Mouse (Mus musculus): ENCODE results near the gene Glt8d2.

Glt8d2 gene

GRCm38 (mm10) chr10:82690494-82690893 is at the start of gene Glt8d2:
Gene Glt8d2, minus strand, starts transcription at chr10:82690650.
- DNase-seq (ENCODE audit: low read depth, low spot score), result no peak

- no peak for DNase-seq (ENCODE audit: low read depth, low spot score)
These were observed 9.0 kb upstream of the Glt8d2 start for GRCm38 (mm10) chr10:82699296-82699941.

GRCm38 (mm10) chr10:82698712-82699261 is 8.3 kb upstream of the Glt8d2 start:
- peak; percentile 77 for DNase-seq (ENCODE audit: low read depth, low spot score)

- no peak for DNase-seq (ENCODE audit: low read depth, low spot score)
These were observed 7.0 kb upstream of the Glt8d2 start for GRCm38 (mm10) chr10:82697305-82697898.

GRCm38 (mm10) chr10:82696453-82697079 is 6.1 kb upstream of the Glt8d2 start:
- no peak for DNase-seq (ENCODE audit: low read depth, low spot score)

- no peak for DNase-seq (ENCODE audit: low read depth, low spot score)
These were observed 5.5 kb upstream of the Glt8d2 start, which contains the start of gene Hcfc2 for GRCm38 (mm10) chr10:82695956-82696355. Gene Hcfc2, plus strand, starts transcription at chr10:82696160.

- DNase-seq (ENCODE audit: low read depth, low spot score), result no peak
These were observed 704 bp downstream of the Glt8d2 start for GRCm38 (mm10) chr10:82689681-82690211.

GRCm38 (mm10) chr10:82685440-82685839 is 5.0 kb downstream of the Glt8d2 start:
- DNase-seq (ENCODE audit: low read depth, low spot score), result no peak

GRCm38 (mm10) chr10:82681639-82682038 is 8.8 kb downstream of the Glt8d2 start:
- DNase-seq (ENCODE audit: low read depth, low spot score), result no peak

- no peak for DNase-seq (ENCODE audit: low read depth, low spot score)
These were observed 9.7 kb downstream of the Glt8d2 start for GRCm38 (mm10) chr10:82680769-82681168.

GRCm38 (mm10) chr10:82676949-82677348 is 13.5 kb downstream of the Glt8d2 start:
- DNase-seq (ENCODE audit: low read depth, low spot score), result no peak

- DNase-seq (ENCODE audit: low read depth, low spot score), result no peak
These were observed 20.2 kb downstream of the Glt8d2 start for GRCm38 (mm10) chr10:82670205-82670604.

GRCm38 (mm10) chr10:82666436-82667234 is 23.8 kb downstream of the Glt8d2 start:
- DNase-seq (ENCODE audit: low read depth, low spot score), result peak; percentile 69

- DNase-seq (ENCODE audit: low read depth, low spot score), result no peak
These were observed 24.5 kb downstream of the Glt8d2 start for GRCm38 (mm10) chr10:82665951-82666350.

GRCm38 (mm10) chr10:82663289-82663688 is 27.2 kb downstream of the Glt8d2 start:
- no peak for DNase-seq (ENCODE audit: low read depth, low spot score)

GRCm38 (mm10) chr10:82662267-82662990 is 28.0 kb downstream of the Glt8d2 start:
- DNase-seq (ENCODE audit: low read depth, low spot score), result peak; percentile 71

- no peak for DNase-seq (ENCODE audit: low read depth, low spot score)
These were observed 28.6 kb downstream of the Glt8d2 start for GRCm38 (mm10) chr10:82661820-82662219.

- DNase-seq (ENCODE audit: low read depth, low spot score), result no peak
These were observed 35.9 kb downstream of the Glt8d2 start for GRCm38 (mm10) chr10:82654581-82654980.

- no peak for DNase-seq (ENCODE audit: low read depth, low spot score)
These were observed 37.8 kb downstream of the Glt8d2 start for GRCm38 (mm10) chr10:82652625-82653024.

- DNase-seq (ENCODE audit: low read depth, low spot score), result no peak
These were observed 39.2 kb downstream of the Glt8d2 start for GRCm38 (mm10) chr10:82651221-82651620.

All from brain, embryonic 18.5 days (tissue).